Mouse (Mus musculus): ENCODE measurements at regions not wholly inside any gene's neighbourhood (a gene's known extent, or its start where the extent isn't known, plus 50 kb on each side); places are given as distances from the start of the nearest gene placed in this dataset.

- H3K9me3 ChIP-seq (ENCODE audit: low read length) = no peaks in the 10 kb centered on the region
- H3K36me3 ChIP-seq (replicated peaks; ENCODE audit: insufficient read depth, low read length) = no peaks in the 10 kb centered on the region
- H3K4me2 ChIP-seq (ENCODE audit: low read depth, low read length) = no peak overlapping the region
- no peak overlapping the region for H3K4me3 ChIP-seq (ENCODE audit: low read depth, low read length)
- DNase-seq = no peak
- H3K27me3 ChIP-seq (ENCODE audit: insufficient read depth, low read length) = no peaks in the 10 kb centered on the region
- TF ChIP-seq EP300 (IDR thresholded peaks at IDR 0.05; ENCODE audit: low read depth) (no peak), CTCF (IDR thresholded peaks at IDR 0.05; ENCODE audit: low read depth) (no peak)
- H3K9ac ChIP-seq (replicated peaks) = no peak overlapping the region
- ATAC-seq = no peak
- no peaks in the 10 kb centered on the region for H3K4me1 ChIP-seq (ENCODE audit: insufficient read depth)
- 65% methylated on average over 2 of the region's 2 CpGs for WGBS (ENCODE audit: insufficient replicate concordance)
- H3K27ac ChIP-seq (ENCODE audit: low read depth) = no peak overlapping the region
These were observed 598.4 kb upstream of the Kirrel3 start for GRCm38 (mm10) chr9:33887279-33887678.

- ATAC-seq = no peak
- Histone ChIP-seq H3K27me3 (ENCODE audit: insufficient read depth, low read length) (no peaks in the 10 kb centered on the region), H3K36me3 (replicated peaks; ENCODE audit: insufficient read depth, low read length) (no peaks in the 10 kb centered on the region), H3K9ac (replicated peaks) (no peak overlapping the region), H3K4me1 (ENCODE audit: insufficient read depth) (no peaks in the 10 kb centered on the region), H3K4me2 (ENCODE audit: low read depth, low read length) (no peak overlapping the region), H3K4me3 (ENCODE audit: low read depth, low read length) (no peak overlapping the region), H3K9me3 (ENCODE audit: low read length) (no peaks in the 10 kb centered on the region), H3K27ac (ENCODE audit: low read depth) (no peak overlapping the region)
- TF ChIP-seq EP300 (IDR thresholded peaks at IDR 0.05; ENCODE audit: low read depth) (no peak), CTCF (IDR thresholded peaks at IDR 0.05; ENCODE audit: low read depth) (no peak)
- DNase-seq = no peak
- WGBS (ENCODE audit: insufficient replicate concordance) = 29% methylated on average over 3 of the region's 3 CpGs
These were observed 593.7 kb upstream of the Kirrel3 start for GRCm38 (mm10) chr9:33892001-33892400.

- Histone ChIP-seq H3K27ac (ENCODE audit: low read depth) (no peak overlapping the region), H3K4me1 (ENCODE audit: insufficient read depth) (no peaks in the 10 kb centered on the region), H3K4me3 (ENCODE audit: low read depth, low read length) (no peak overlapping the region), H3K4me2 (ENCODE audit: low read depth, low read length) (no peak overlapping the region), H3K27me3 (ENCODE audit: insufficient read depth, low read length) (no peaks in the 10 kb centered on the region), H3K9me3 (ENCODE audit: low read length) (no peaks in the 10 kb centered on the region), H3K36me3 (replicated peaks; ENCODE audit: insufficient read depth, low read length) (no peaks in the 10 kb centered on the region), H3K9ac (replicated peaks) (no peak overlapping the region)
- TF ChIP-seq EP300 (IDR thresholded peaks at IDR 0.05; ENCODE audit: low read depth) (no peak), CTCF (IDR thresholded peaks at IDR 0.05; ENCODE audit: low read depth) (no peak)
- WGBS (ENCODE audit: insufficient replicate concordance) = 60% methylated on average over 10 of the region's 10 CpGs
- ATAC-seq (no peak), DNase-seq (no peak)
These were observed 584.2 kb upstream of the Kirrel3 start for GRCm38 (mm10) chr9:33901313-33902076.

- 74% methylated on average over 5 of the region's 5 CpGs for WGBS (ENCODE audit: insufficient replicate concordance)
These were observed 581.6 kb upstream of the Kirrel3 start for GRCm38 (mm10) chr9:33903991-33904570.

GRCm38 (mm10) chr9:33914919-33915318 lies 570.8 kb upstream of the Kirrel3 start:
- Histone ChIP-seq H3K27me3 (ENCODE audit: insufficient read depth, low read length) (no peaks in the 10 kb centered on the region), H3K9me3 (ENCODE audit: low read length) (no peaks in the 10 kb centered on the region), H3K4me1 (ENCODE audit: insufficient read depth) (no peaks in the 10 kb centered on the region), H3K4me2 (ENCODE audit: low read depth, low read length) (no peak overlapping the region), H3K9ac (replicated peaks) (no peak overlapping the region), H3K4me3 (ENCODE audit: low read depth, low read length) (no peak overlapping the region), H3K27ac (ENCODE audit: low read depth) (no peak overlapping the region), H3K36me3 (replicated peaks; ENCODE audit: insufficient read depth, low read length) (no peaks in the 10 kb centered on the region)
- DNase-seq (no peak), ATAC-seq (no peak)
- TF ChIP-seq CTCF (IDR thresholded peaks at IDR 0.05; ENCODE audit: low read depth) = no peak
- no peak for TF ChIP-seq EP300 (IDR thresholded peaks at IDR 0.05; ENCODE audit: low read depth)
- 76% methylated on average over 4 of the region's 4 CpGs for WGBS (ENCODE audit: insufficient replicate concordance)

More at GRCm38 (mm10) chr9:33903991-33904570, 581.6 kb upstream of the Kirrel3 start:
- H3K4me1 ChIP-seq (ENCODE audit: insufficient read depth) = no peaks in the 10 kb centered on the region
- no peak for ATAC-seq
- H3K36me3 ChIP-seq (replicated peaks; ENCODE audit: insufficient read depth, low read length) = no peaks in the 10 kb centered on the region
- DNase-seq = no peak
- no peak overlapping the region for H3K4me3 ChIP-seq (ENCODE audit: low read depth, low read length)
- H3K27me3 ChIP-seq (ENCODE audit: insufficient read depth, low read length) = no peaks in the 10 kb centered on the region
- no peak overlapping the region for H3K27ac ChIP-seq (ENCODE audit: low read depth)
- H3K9ac ChIP-seq (replicated peaks) = no peak overlapping the region
- no peaks in the 10 kb centered on the region for H3K9me3 ChIP-seq (ENCODE audit: low read length)
- TF ChIP-seq EP300 (IDR thresholded peaks at IDR 0.05; ENCODE audit: low read depth) (no peak), CTCF (IDR thresholded peaks at IDR 0.05; ENCODE audit: low read depth) (no peak)
- no peak overlapping the region for H3K4me2 ChIP-seq (ENCODE audit: low read depth, low read length)

- no peak overlapping the region for H3K4me2 ChIP-seq (ENCODE audit: low read depth, low read length)
- no peak overlapping the region for H3K27ac ChIP-seq (ENCODE audit: low read depth)
- no peak overlapping the region for H3K4me3 ChIP-seq (ENCODE audit: low read depth, low read length)
- ATAC-seq = no peak
- TF ChIP-seq EP300 (IDR thresholded peaks at IDR 0.05; ENCODE audit: low read depth) (no peak), CTCF (IDR thresholded peaks at IDR 0.05; ENCODE audit: low read depth) (no peak)
- no peaks in the 10 kb centered on the region for H3K27me3 ChIP-seq (ENCODE audit: insufficient read depth, low read length)
- no peaks in the 10 kb centered on the region for H3K9me3 ChIP-seq (ENCODE audit: low read length)
- DNase-seq = no peak
- H3K36me3 ChIP-seq (replicated peaks; ENCODE audit: insufficient read depth, low read length) = no peaks in the 10 kb centered on the region
- no peaks in the 10 kb centered on the region for H3K4me1 ChIP-seq (ENCODE audit: insufficient read depth)
- WGBS (ENCODE audit: insufficient replicate concordance) = 63% methylated on average over 4 of the region's 4 CpGs
- H3K9ac ChIP-seq (replicated peaks) = no peak overlapping the region
These were observed 570.2 kb upstream of the Kirrel3 start for GRCm38 (mm10) chr9:33915349-33916056.

Measured in liver, postnatal 0 days (tissue).